Mouse (Mus musculus): ENCODE measurements around the gene Nsd2.

Gene Nsd2

GRCm38 (mm10) chr5:33819876-33820732, at the start of gene Nsd2:
Gene Nsd2, plus strand, starts transcription at chr5:33820725.
- in situ Hi-C loops (cut with MboI, MseI) = no loop called here

- in situ Hi-C loops (cut with MboI, MseI) = no loop called here
Measured at GRCm38 (mm10) chr5:33777195-33777594, 43.3 kb upstream of the Nsd2 start.

GRCm38 (mm10) chr5:33781964-33782344, 38.6 kb upstream of the Nsd2 start:
- in situ Hi-C loops (cut with MboI, MseI) = no loop called here

DNA sequence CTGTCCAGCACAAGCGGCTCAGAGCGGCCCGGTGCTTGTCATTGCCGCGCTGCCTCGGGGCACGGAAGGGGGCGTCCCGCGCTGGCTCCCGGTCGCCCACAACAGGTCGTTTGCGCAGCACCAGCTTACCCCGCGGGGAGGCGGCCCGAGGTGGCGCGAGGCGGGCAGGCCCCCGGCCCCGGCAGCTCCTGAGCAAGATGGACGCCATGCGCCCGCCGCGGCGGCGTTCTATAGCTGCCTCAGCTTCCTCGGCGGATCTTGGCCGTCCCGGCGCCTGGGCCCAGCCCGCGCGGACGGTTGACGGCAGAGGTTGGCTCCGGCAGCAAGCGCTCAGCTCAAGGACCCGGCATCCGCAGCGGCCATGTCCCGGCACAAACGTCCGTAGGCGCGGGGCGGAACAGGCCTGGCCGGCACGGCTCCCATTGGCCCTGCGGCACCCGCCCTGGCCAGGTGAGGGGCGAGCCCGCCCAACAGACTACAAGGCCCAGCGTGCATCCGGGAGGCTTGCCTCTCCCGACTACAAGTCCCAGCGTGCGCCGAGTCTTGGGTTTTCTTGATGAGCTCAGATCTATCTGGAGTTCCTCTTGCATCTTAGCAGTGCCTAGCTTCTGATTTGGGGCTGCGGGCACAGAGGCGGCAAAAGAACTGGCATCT, 38.1 kb upstream of the Nsd2 start, which contains the start of gene Letm1:
Gene Letm1 (minus strand): TSS at position 473 of the 654 bp plus-strand sequence.
- in situ Hi-C loops (cut with MboI, MseI) = no loop called here

GRCm38 (mm10) chr5:33782999-33783390, 37.5 kb upstream of the Nsd2 start:
- in situ Hi-C loops (cut with MboI, MseI) = no loop called here

- in situ Hi-C loops (cut with MboI, MseI) = no loop called here
Measured at GRCm38 (mm10) chr5:33791912-33792643, 28.4 kb upstream of the Nsd2 start.

- in situ Hi-C loops (cut with MboI, MseI) = no loop called here
Measured at GRCm38 (mm10) chr5:33803337-33803736, 17.2 kb upstream of the Nsd2 start.

DNA sequence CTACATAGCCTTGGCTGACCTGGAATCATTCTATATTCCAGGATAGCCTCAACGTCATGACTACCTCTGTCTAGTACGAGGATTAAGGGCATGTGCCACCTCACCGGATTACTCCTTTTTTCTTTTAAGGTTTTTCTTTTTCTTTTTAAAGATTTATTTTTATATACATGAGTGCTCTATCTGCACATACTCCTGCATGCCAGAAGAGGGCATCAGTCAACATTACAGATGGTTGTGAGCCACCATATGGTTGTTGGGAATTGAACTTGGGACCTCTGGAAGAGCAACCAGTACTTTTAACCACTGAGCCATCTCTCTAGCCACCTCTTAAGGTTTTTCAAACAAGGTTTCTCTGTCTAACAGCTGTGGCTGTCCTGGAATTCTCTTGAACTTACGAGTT, 9.0 kb upstream of the Nsd2 start:
- in situ Hi-C loops (cut with MboI, MseI) = no loop called here

DNA sequence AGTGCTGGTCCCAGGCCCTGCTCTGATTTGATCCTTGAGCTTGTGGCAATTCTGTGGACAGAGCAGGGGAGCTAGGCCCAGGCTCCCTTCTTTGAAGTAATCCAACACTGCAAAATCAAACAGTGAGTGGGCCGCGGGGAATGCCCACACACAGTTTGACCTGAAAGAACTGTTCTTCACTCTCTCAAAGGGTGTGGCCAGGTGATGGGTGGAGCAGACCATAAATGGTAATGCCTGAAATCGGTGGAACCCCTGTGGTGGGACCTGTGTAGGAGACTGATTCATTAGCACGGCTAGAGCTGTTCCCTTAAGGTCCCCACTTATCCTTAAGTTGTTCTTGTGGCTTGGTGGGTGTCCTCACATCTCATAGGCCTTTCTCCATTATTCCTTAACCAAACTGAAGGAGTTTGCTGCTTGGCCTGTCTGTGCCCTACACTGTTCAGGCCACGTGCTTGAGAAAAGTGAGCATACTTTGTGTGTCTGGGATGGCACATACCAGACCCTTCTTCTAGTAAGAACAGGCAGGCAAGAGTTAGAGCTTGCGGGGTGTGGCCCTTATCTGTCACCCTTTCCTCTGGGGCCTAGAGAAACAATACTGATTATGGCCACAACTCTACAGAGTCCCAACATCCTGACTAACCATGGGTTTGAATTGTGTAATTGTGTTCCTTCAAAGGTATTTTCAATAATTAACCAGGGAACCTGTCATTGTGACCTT, 4.4 kb upstream of the Nsd2 start:
- in situ Hi-C loops (cut with MboI, MseI) = no loop called here

- in situ Hi-C loops (cut with MboI, MseI) = no loop called here
Measured at GRCm38 (mm10) chr5:33818104-33818503, 2.4 kb upstream of the Nsd2 start.

DNA sequence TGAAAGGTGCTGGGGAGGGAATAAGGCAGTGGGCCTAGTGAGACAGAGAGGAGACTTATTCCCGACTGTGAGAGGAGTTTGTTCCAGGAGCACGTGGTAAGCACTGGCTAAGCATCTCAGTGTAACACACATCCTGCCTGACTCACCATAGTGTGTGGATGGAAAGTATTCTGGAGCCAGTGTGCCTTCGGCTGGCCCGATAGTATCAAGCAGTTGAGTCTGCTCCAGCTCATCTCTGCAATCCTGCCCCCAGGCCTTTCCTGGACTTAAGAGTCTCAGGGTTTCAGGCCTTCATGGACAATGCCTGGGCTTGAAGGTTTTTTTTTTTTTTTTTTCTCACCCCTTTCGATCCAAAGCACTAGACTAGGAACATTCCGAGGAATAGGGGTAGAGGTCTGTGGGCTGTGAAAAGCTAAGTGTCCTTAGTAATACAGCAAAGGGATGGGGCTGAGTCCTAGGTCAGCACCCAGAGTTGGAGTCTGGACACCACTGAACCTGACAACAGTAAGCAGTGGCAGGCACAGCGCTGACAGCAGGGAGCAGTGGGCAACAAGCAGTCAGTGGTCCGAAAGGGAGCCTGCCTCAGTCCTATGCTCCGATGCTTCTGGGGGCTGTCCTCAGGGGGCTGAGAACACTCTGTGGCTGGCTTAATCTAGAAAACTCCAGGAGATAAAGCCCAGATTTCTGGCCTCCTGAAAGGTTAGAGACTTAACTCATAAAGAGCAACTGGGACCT, 1.2 kb upstream of the Nsd2 start:
- in situ Hi-C loops (cut with MboI, MseI) = no loop called here

DNA sequence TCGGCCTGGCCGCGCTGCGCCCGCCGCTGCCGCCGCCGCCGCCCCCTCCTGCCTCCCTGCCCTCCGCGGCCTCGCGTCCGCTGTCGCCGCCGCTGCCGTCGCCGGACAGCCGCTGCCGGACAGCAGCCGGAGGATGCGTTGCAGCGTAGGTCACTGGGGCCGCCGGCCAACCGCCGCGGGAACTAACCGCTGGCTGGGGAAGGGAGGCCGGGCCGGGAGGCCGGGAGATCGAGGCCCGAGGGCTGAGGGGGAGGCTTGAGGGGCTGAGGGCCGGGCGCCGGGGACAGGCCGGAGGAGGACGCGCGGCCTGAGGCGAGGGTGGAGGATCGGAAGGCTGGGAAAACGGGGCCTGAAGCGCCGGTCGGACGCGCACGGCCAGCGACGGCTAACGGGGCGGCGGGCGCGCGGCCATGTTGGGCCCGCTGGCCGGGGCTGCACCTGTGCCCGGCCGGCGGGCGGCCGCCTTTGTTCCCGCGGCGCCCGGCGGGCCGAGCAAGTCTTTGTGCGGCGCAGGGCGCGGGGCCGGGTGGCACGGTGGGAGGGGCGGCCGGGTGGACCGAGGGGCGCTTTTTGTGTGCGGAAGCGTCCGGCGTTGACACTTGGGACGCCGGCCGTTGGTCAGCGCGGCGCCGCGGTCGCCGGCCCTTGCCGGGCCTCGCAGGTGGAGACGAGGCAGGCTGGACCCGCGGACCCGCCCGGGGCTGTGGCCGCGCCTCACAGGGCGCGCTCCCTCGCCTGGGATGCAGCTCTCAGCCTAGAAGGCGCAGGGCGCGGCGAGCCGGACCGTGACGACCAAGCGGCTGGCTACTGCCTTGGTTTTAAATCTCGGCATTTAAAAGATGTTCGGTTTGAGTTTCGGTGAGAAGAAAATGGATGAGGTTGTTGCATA, 452 bp downstream of the Nsd2 start:
- in situ Hi-C loops (cut with MboI, MseI) = no loop called here

GRCm38 (mm10) chr5:33821901-33822427, 1.4 kb downstream of the Nsd2 start:
- in situ Hi-C loops (cut with MboI, MseI) = no loop called here

- in situ Hi-C loops (cut with MboI, MseI) = no loop called here
Measured at GRCm38 (mm10) chr5:33822456-33822855, 1.9 kb downstream of the Nsd2 start.

- in situ Hi-C loops (cut with MboI, MseI) = no loop called here
Measured at GRCm38 (mm10) chr5:33826001-33826400, 5.5 kb downstream of the Nsd2 start.

GRCm38 (mm10) chr5:33828107-33828506, 7.6 kb downstream of the Nsd2 start:
- in situ Hi-C loops (cut with MboI, MseI) = no loop called here

DNA sequence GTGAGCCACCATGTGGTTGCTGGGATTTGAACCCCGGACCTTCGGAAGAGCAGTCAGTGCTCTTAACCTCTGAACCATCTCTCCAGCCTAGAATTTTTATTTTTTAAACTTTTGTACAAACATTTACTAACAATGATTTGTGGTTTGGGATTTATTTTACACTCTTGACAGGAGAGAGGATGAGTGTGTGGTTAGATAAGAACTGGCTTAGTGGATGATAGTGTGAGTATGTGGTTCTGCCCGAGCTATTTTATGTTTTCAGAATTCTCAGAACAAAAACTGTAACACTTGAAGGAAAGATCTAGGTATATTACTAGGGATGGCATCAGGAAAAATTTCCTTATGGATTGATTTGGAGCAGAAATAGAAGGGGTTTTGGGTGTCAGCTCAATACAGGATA, 9.4 kb downstream of the Nsd2 start:
- in situ Hi-C loops (cut with MboI, MseI) = no loop called here

DNA sequence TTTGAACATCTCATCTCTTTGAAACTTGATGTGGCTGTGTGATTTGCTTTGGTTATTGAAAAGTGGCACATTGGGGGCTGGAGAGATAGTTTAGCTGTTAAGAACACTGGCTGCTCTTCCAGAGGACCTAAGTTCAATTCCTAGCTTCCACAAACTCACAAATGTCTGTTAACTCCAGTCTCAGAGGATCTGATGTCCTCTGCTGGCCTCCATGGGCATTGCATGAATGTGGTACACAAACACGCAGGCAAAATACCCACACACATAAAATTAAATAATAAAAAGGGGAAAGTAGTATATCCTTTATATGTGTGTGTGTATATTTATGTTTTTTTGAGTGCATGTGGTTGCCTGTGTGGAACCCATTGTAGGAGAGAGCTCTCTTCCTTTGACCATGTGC, 10.3 kb downstream of the Nsd2 start:
- in situ Hi-C loops (cut with MboI, MseI) = no loop called here

- in situ Hi-C loops (cut with MboI, MseI) = no loop called here
Measured at GRCm38 (mm10) chr5:33841331-33841730, 20.8 kb downstream of the Nsd2 start.

DNA sequence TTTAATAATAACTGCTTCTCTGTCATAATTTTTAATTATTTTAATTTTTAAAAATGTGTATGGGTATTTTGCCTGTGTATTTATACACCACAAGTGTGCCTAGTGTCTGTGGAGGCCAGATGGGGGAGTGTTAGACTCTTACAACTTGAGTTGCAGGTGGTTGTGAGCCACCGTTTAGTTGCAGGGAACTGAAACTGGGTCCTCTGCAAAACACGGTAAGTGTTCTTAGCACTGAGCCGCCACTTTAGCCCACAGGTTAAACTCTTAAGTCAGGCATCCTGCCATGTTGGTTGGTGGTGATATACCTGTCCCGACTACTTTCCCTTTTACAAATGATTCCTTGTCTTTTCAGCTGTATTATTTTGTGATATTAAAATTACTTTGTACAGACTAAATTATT, 22.0 kb downstream of the Nsd2 start:
- in situ Hi-C loops (cut with MboI, MseI) = no loop called here
